Mouse (Mus musculus): ENCODE measurements around the gene 1700092M07Rik. TPM values are rescaled to one million over a fixed set of nuclear protein-coding genes. Genes with fewer than 3 reads are reported as not detected.

The 1700092M07Rik gene
- polyA plus RNA-seq (2016; fragmentation: Nextera tagmentation; extraction: Ambion mirVana) = 2.6 and 2.7 TPM in 2 replicates

GRCm38 (mm10) chr19:8740603-8741002 is at the start of gene 1700092M07Rik:
Gene 1700092M07Rik (plus strand): TSS chr19:8740718.
- Histone ChIP-seq H3K4me3 (peak within 1 kb of the TSS; percentile 99), H3K4me2 (replicated peaks) (peak within 1 kb of the TSS; percentile 99), H3K27ac (peak within 1 kb of the TSS; percentile 93), H3K9ac (peak within 1 kb of the TSS; percentile 93), H3K9me3 (no peaks in the 10 kb centered on the region), H3K4me1 (peaks cover 20% of the 10 kb centered on the region), H3K36me3 (peaks cover 56% of the 10 kb centered on the region), H3K27me3 (no peaks in the 10 kb centered on the region)
- WGBS = 70% methylated on average over 14 of the region's 14 CpGs
- ATAC-seq (ENCODE audit: insufficient number of reproducible peaks, insufficient read depth, low FRiP score, low TSS enrichment) = peak; percentile 1; the same call in 1 of the 2 replicates

- H3K4me1 ChIP-seq = no peaks in the 10 kb centered on the region
- H3K27ac ChIP-seq = no peak overlapping the region
- no peaks in the 10 kb centered on the region for H3K9me3 ChIP-seq
- ATAC-seq (ENCODE audit: insufficient number of reproducible peaks, insufficient read depth, low FRiP score, low TSS enrichment) = no peak
- H3K27me3 ChIP-seq = no peaks in the 10 kb centered on the region
- H3K4me3 ChIP-seq = no peak overlapping the region
- no peak overlapping the region for H3K9ac ChIP-seq
- H3K36me3 ChIP-seq = no peaks in the 10 kb centered on the region
- 65% methylated on average over 9 of the region's 9 CpGs for WGBS
- no peak overlapping the region for H3K4me2 ChIP-seq (replicated peaks)
Observed at GRCm38 (mm10) chr19:8691871-8692539, 48.5 kb upstream of the 1700092M07Rik start.

- H3K4me3 ChIP-seq = no peak overlapping the region
- no peak overlapping the region for H3K9ac ChIP-seq
- no peaks in the 10 kb centered on the region for H3K9me3 ChIP-seq
- H3K27ac ChIP-seq = no peak overlapping the region
- no peaks in the 10 kb centered on the region for H3K36me3 ChIP-seq
- no peak overlapping the region for H3K4me2 ChIP-seq (replicated peaks)
- no peak for ATAC-seq (ENCODE audit: insufficient number of reproducible peaks, insufficient read depth, low FRiP score, low TSS enrichment)
- no peaks in the 10 kb centered on the region for H3K4me1 ChIP-seq
- WGBS = 69% methylated on average over 5 of the region's 5 CpGs
- no peaks in the 10 kb centered on the region for H3K27me3 ChIP-seq
Observed at GRCm38 (mm10) chr19:8692740-8693139, 47.8 kb upstream of the 1700092M07Rik start.

- WGBS = 54% methylated on average over 5 of the region's 6 CpGs
- Histone ChIP-seq H3K36me3 (no peaks in the 10 kb centered on the region), H3K4me1 (no peaks in the 10 kb centered on the region), H3K9me3 (no peaks in the 10 kb centered on the region), H3K9ac (no peak overlapping the region), H3K27me3 (no peaks in the 10 kb centered on the region), H3K4me3 (no peak overlapping the region), H3K27ac (no peak overlapping the region), H3K4me2 (replicated peaks) (no peak overlapping the region)
- ATAC-seq (ENCODE audit: insufficient number of reproducible peaks, insufficient read depth, low FRiP score, low TSS enrichment) = peak; percentile 38; the same call in 1 of the 2 replicates
Observed at GRCm38 (mm10) chr19:8695330-8695729, 45.2 kb upstream of the 1700092M07Rik start.

- no peaks in the 10 kb centered on the region for H3K36me3 ChIP-seq
- H3K27ac ChIP-seq = no peak overlapping the region
- no peak overlapping the region for H3K4me2 ChIP-seq (replicated peaks)
- H3K4me1 ChIP-seq = no peaks in the 10 kb centered on the region
- WGBS = 80% methylated on average over 9 of the region's 9 CpGs
- no peaks in the 10 kb centered on the region for H3K27me3 ChIP-seq
- no peaks in the 10 kb centered on the region for H3K9me3 ChIP-seq
- no peak overlapping the region for H3K9ac ChIP-seq
- ATAC-seq (ENCODE audit: insufficient number of reproducible peaks, insufficient read depth, low FRiP score, low TSS enrichment) = no peak
- no peak overlapping the region for H3K4me3 ChIP-seq
Observed at GRCm38 (mm10) chr19:8699652-8700051, 40.9 kb upstream of the 1700092M07Rik start.

- H3K4me1 ChIP-seq = no peaks in the 10 kb centered on the region
- no peak overlapping the region for H3K4me2 ChIP-seq (replicated peaks)
- H3K27me3 ChIP-seq = no peaks in the 10 kb centered on the region
- H3K9me3 ChIP-seq = no peaks in the 10 kb centered on the region
- no peak for ATAC-seq (ENCODE audit: insufficient number of reproducible peaks, insufficient read depth, low FRiP score, low TSS enrichment)
- no peak overlapping the region for H3K4me3 ChIP-seq
- no peak overlapping the region for H3K27ac ChIP-seq
- peaks cover 12% of the 10 kb centered on the region for H3K36me3 ChIP-seq
- no peak overlapping the region for H3K9ac ChIP-seq
- 59% methylated on average over 3 of the region's 3 CpGs for WGBS
Observed at GRCm38 (mm10) chr19:8702458-8702857, 38.1 kb upstream of the 1700092M07Rik start.

- Histone ChIP-seq H3K4me2 (replicated peaks) (no peak overlapping the region), H3K27ac (no peak overlapping the region), H3K4me3 (no peak overlapping the region), H3K9ac (no peak overlapping the region), H3K4me1 (no peaks in the 10 kb centered on the region), H3K9me3 (no peaks in the 10 kb centered on the region), H3K36me3 (peaks cover 23% of the 10 kb centered on the region), H3K27me3 (no peaks in the 10 kb centered on the region)
- 64% methylated on average over 3 of the region's 4 CpGs for WGBS
- no peak for ATAC-seq (ENCODE audit: insufficient number of reproducible peaks, insufficient read depth, low FRiP score, low TSS enrichment)
Observed at GRCm38 (mm10) chr19:8703571-8703970, 36.9 kb upstream of the 1700092M07Rik start.

GRCm38 (mm10) chr19:8705026-8705708 is 35.4 kb upstream of the 1700092M07Rik start:
- no peak overlapping the region for H3K4me2 ChIP-seq (replicated peaks)
- H3K4me1 ChIP-seq = no peaks in the 10 kb centered on the region
- 76% methylated on average over 6 of the region's 6 CpGs for WGBS
- no peak for ATAC-seq (ENCODE audit: insufficient number of reproducible peaks, insufficient read depth, low FRiP score, low TSS enrichment)
- no peak overlapping the region for H3K27ac ChIP-seq
- no peaks in the 10 kb centered on the region for H3K9me3 ChIP-seq
- no peak overlapping the region for H3K4me3 ChIP-seq
- H3K27me3 ChIP-seq = no peaks in the 10 kb centered on the region
- no peak overlapping the region for H3K9ac ChIP-seq
- H3K36me3 ChIP-seq = peaks cover 39% of the 10 kb centered on the region

GRCm38 (mm10) chr19:8706132-8706667 is 34.3 kb upstream of the 1700092M07Rik start:
- no peak overlapping the region for H3K4me2 ChIP-seq (replicated peaks)
- no peaks in the 10 kb centered on the region for H3K27me3 ChIP-seq
- 88% methylated on average over 7 of the region's 7 CpGs for WGBS
- H3K4me1 ChIP-seq = peaks cover 8% of the 10 kb centered on the region; the same call in 1 of the 2 replicates
- H3K36me3 ChIP-seq = peaks cover 48% of the 10 kb centered on the region
- ATAC-seq (ENCODE audit: insufficient number of reproducible peaks, insufficient read depth, low FRiP score, low TSS enrichment) = no peak
- no peak overlapping the region for H3K27ac ChIP-seq
- H3K9me3 ChIP-seq = no peaks in the 10 kb centered on the region
- no peak overlapping the region for H3K9ac ChIP-seq
- H3K4me3 ChIP-seq = no peak overlapping the region

- H3K27ac ChIP-seq = no peak overlapping the region
- peaks cover 14% of the 10 kb centered on the region for H3K4me1 ChIP-seq
- no peak overlapping the region for H3K9ac ChIP-seq
- ATAC-seq (ENCODE audit: insufficient number of reproducible peaks, insufficient read depth, low FRiP score, low TSS enrichment) = no peak
- peaks cover 54% of the 10 kb centered on the region for H3K36me3 ChIP-seq
- WGBS = 96% methylated on average over 7 of the region's 7 CpGs
- no peak overlapping the region for H3K4me2 ChIP-seq (replicated peaks)
- no peak overlapping the region for H3K4me3 ChIP-seq
- no peaks in the 10 kb centered on the region for H3K27me3 ChIP-seq
- no peaks in the 10 kb centered on the region for H3K9me3 ChIP-seq
Observed at GRCm38 (mm10) chr19:8706930-8707329, 33.6 kb upstream of the 1700092M07Rik start.

GRCm38 (mm10) chr19:8708954-8709353 is 31.6 kb upstream of the 1700092M07Rik start:
- H3K4me3 ChIP-seq = no peak overlapping the region
- no peaks in the 10 kb centered on the region for H3K27me3 ChIP-seq
- H3K4me2 ChIP-seq (replicated peaks) = no peak overlapping the region
- H3K9ac ChIP-seq = no peak overlapping the region
- ATAC-seq (ENCODE audit: insufficient number of reproducible peaks, insufficient read depth, low FRiP score, low TSS enrichment) = no peak
- no peak overlapping the region for H3K27ac ChIP-seq
- peaks cover 56% of the 10 kb centered on the region for H3K36me3 ChIP-seq
- peaks cover 19% of the 10 kb centered on the region for H3K4me1 ChIP-seq
- WGBS = 95% methylated on average over 8 of the region's 8 CpGs
- no peaks in the 10 kb centered on the region for H3K9me3 ChIP-seq

- H3K4me2 ChIP-seq (replicated peaks) = 0 out of 2 replicates have a peak overlapping the region, but pooled peaks have one; percentile 4
- no peak overlapping the region for H3K4me3 ChIP-seq
- no peak overlapping the region for H3K27ac ChIP-seq
- WGBS = 89% methylated on average over 2 of the region's 2 CpGs
- no peaks in the 10 kb centered on the region for H3K27me3 ChIP-seq
- peaks cover 22% of the 10 kb centered on the region for H3K4me1 ChIP-seq
- H3K9ac ChIP-seq = no peak overlapping the region
- ATAC-seq (ENCODE audit: insufficient number of reproducible peaks, insufficient read depth, low FRiP score, low TSS enrichment) = no peak
- no peaks in the 10 kb centered on the region for H3K9me3 ChIP-seq
- peaks cover 56% of the 10 kb centered on the region for H3K36me3 ChIP-seq
Observed at GRCm38 (mm10) chr19:8710057-8710456, 30.5 kb upstream of the 1700092M07Rik start.

All from embryonic facial prominence, embryonic 12.5 days (tissue).